Mouse (Mus musculus) cerebellum, postnatal 4 days (tissue): ENCODE measurements around the gene Dock7.
"Not testable (repeated sequence)": the region's sequence is repeated elsewhere in the genome, so short reads cannot be mapped to it uniquely, and the experiment has no call there.

Experiments used
- DNase-seq, 2 experiments: peaks; one replicate each; pipeline ENCODE4 v3.0.0; 2022; ENCODE audit warnings: low spot score in 2 of 2, mixed read lengths in 1 of 2

Dock7 gene

GRCm38 (mm10) chr4:99006319-99006718 lies 114.4 kb downstream of the Dock7 start:
- no peak for DNase-seq

GRCm38 (mm10) chr4:99005574-99005973 lies 115.1 kb downstream of the Dock7 start:
- no peak for DNase-seq

- no peak for DNase-seq
These were observed 127.2 kb downstream of the Dock7 start for GRCm38 (mm10) chr4:98993491-98993890.

- no peak for DNase-seq
These were observed 136.0 kb downstream of the Dock7 start for GRCm38 (mm10) chr4:98984701-98985100.

- not testable (repeated sequence) for DNase-seq
These were observed 140.7 kb downstream of the Dock7 start for GRCm38 (mm10) chr4:98979976-98980375.

GRCm38 (mm10) chr4:98978693-98979092 lies 142.0 kb downstream of the Dock7 start:
- no peak for DNase-seq

GRCm38 (mm10) chr4:98978288-98978687 lies 142.4 kb downstream of the Dock7 start:
- DNase-seq, result not testable (repeated sequence)

GRCm38 (mm10) chr4:98975741-98976140 lies 145.0 kb downstream of the Dock7 start:
- no peak for DNase-seq

- no peak for DNase-seq
These were observed 150.8 kb downstream of the Dock7 start for GRCm38 (mm10) chr4:98969946-98970345.

- DNase-seq, result no peak
These were observed 160.5 kb downstream of the Dock7 start for GRCm38 (mm10) chr4:98960243-98960642.

GRCm38 (mm10) chr4:98955986-98956385 lies 164.7 kb downstream of the Dock7 start:
- DNase-seq, result no peak

- no peak for DNase-seq
These were observed 170.2 kb downstream of the Dock7 start for GRCm38 (mm10) chr4:98950563-98950962.

- DNase-seq, result not testable (repeated sequence)
These were observed 182.5 kb downstream of the Dock7 start for GRCm38 (mm10) chr4:98938210-98938609.

- no peak for DNase-seq
These were observed 184.7 kb downstream of the Dock7 start for GRCm38 (mm10) chr4:98936036-98936435.

- no peak for DNase-seq
These were observed 195.4 kb downstream of the Dock7 start for GRCm38 (mm10) chr4:98925250-98925781.

- DNase-seq, result no peak
These were observed 195.9 kb downstream of the Dock7 start for GRCm38 (mm10) chr4:98924906-98925178.

- peak; percentile 10 to 27 for DNase-seq
These were observed 196.4 kb downstream of the Dock7 start for GRCm38 (mm10) chr4:98924071-98924905.

- peak; percentile 57 to 81 for DNase-seq
These were observed 197.1 kb downstream of the Dock7 start, which contains the start of gene Usp1 for GRCm38 (mm10) chr4:98923568-98924070. Gene Usp1 (plus strand): TSS chr4:98923810.

- DNase-seq, result peak; percentile 83 to 94
These were observed 197.8 kb downstream of the Dock7 start for GRCm38 (mm10) chr4:98922643-98923567.

- DNase-seq, result no peak
These were observed 198.6 kb downstream of the Dock7 start for GRCm38 (mm10) chr4:98922061-98922642.

GRCm38 (mm10) chr4:98920896-98921295 lies 199.8 kb downstream of the Dock7 start:
- no peak for DNase-seq

- DNase-seq, result no peak
These were observed 202.5 kb downstream of the Dock7 start for GRCm38 (mm10) chr4:98918204-98918603.
